Mouse (Mus musculus): ENCODE data around the gene Fgf11. TPM values are rescaled to one million over a fixed set of nuclear protein-coding genes. Genes with fewer than 3 reads are reported as not detected.
A peak's percentile ranks its signal among the peaks of the same experiment; 100 is the strongest.

Gene Fgf11
- polyA plus RNA-seq, 1 experiment from 2014 or later: 2.2 TPM

DNA sequence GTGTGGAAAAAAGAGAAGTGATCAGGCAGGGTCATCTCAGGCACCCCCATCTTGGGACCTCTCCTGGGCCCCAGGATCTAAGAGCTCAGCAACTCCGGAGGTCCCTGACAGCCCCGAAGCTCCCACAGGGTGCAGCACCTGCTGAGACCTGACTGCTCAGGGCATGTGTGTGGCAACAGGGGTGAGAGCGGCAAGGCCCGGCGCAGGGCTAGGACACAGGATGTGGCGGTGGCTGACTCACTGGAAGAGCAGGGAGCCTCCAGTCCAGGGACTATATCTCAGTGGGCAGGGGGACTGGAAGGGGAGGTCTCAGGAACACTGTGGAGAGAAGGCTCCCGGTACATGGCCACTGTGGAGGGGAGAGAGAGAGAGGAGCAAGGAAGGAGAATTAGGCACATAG is 3.7 kb downstream of the Fgf11 start:
- no peak overlapping the region for H3K4me2 ChIP-seq (ENCODE audit: low read depth, low read length)

DNA sequence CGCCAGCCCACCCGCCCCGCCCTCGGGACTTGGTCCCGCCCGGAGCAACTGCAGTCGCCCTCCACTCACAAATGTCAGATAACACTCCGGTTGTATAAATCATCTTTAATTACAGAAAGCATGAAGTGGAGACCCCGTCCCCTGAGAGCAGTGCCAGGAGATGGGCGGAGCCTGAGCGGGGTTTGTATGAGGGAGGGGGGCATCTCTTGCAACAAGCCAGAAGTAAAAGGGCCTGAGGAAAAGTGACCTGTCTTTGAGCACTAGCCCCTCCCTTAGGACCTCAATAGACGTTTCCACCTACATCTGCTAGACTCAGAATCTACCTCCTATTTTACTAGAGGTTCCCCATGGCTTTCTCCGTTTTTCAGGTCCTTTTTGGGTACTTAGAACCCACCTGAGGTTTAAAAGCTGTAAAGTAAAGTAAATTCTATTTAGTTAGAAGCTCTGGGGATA is 5.6 kb downstream of the Fgf11 start:
- Histone ChIP-seq H3K4me2 (ENCODE audit: low read depth, low read length) (peak overlapping the region; percentile 99), H3K36me3 (ENCODE audit: control insufficient read depth, insufficient read depth) (no peaks in the 10 kb centered on the region), H3K4me3 (ENCODE audit: low read length) (peak overlapping the region; percentile 73), H3K27me3 (ENCODE audit: control insufficient read depth, insufficient read depth, low read length) (0 out of 2 replicates have a peak, but pooled peaks cover 2% of the 10 kb centered on the region), H3K4me1 (ENCODE audit: control insufficient read depth, insufficient read depth, low read length) (peaks cover 19% of the 10 kb centered on the region), H3K9ac (ENCODE audit: low read length) (peak overlapping the region; percentile 79), H3K9me3 (replicated peaks; ENCODE audit: control insufficient read depth, low read length) (no peaks in the 10 kb centered on the region), H3K27ac (ENCODE audit: low read length) (no peak overlapping the region)
- no peak for ATAC-seq (replicated peaks; ENCODE audit: extremely low read depth, insufficient read depth, low FRiP score)
- 4% methylated on average over 13 of the region's 13 CpGs for WGBS

More for the DNA sequence above, 3.7 kb downstream of the Fgf11 start:
- Histone ChIP-seq H3K4me1 (ENCODE audit: control insufficient read depth, insufficient read depth, low read length) (peaks cover 36% of the 10 kb centered on the region), H3K27me3 (ENCODE audit: control insufficient read depth, insufficient read depth, low read length) (0 out of 2 replicates have a peak, but pooled peaks cover 2% of the 10 kb centered on the region), H3K27ac (ENCODE audit: low read length) (no peak overlapping the region), H3K4me3 (ENCODE audit: low read length) (no peak overlapping the region), H3K9ac (ENCODE audit: low read length) (no peak overlapping the region), H3K9me3 (replicated peaks; ENCODE audit: control insufficient read depth, low read length) (no peaks in the 10 kb centered on the region), H3K36me3 (ENCODE audit: control insufficient read depth, insufficient read depth) (no peaks in the 10 kb centered on the region)
- 67% methylated on average over 7 of the region's 7 CpGs for WGBS
- no peak for ATAC-seq (replicated peaks; ENCODE audit: extremely low read depth, insufficient read depth, low FRiP score)

DNA sequence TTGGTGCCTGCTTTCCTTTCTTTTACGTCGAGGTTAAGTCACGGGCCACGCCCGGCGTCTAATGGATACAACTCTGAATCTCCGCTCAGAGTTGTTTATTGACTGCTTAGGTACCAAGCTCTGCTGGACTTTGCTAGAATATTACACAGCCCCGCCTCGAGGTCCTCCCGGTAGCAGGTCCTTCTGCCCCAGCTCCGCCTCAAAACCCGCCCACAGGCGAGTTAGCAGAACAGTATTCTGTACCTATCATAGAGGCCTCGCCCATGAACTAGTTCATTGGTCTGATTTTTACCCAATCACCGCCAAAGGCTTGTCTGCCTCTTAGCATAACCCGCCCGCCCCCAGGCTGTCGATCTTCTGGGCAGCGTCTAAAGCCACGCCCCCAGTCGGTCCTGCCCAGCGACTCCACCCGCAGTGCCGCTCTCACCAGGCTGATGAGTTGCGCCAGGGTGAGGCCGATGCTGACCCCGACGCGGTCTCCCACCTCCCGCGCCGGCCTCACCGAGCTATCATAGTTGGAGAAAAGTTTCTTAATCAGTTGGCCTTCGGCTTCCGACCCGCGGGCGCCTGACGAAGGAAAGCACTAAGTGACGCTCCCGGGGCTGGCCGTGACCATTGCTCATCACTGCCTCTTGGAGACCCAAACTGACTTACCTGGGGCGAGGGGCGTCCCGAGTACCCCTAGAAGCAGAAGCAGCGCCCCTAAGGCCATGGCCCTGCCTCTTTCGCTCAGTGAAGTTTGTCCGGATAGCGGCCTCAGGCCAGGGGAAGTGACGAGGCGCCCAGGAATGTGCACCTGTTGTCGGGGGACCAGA is 6.3 kb downstream of the Fgf11 start, which contains the start of gene Chrnb1:
TSS of gene Chrnb1 (minus strand) at position 776 of the 815 bp plus-strand sequence.
- no peaks in the 10 kb centered on the region for H3K36me3 ChIP-seq (ENCODE audit: control insufficient read depth, insufficient read depth)
- H3K4me3 ChIP-seq (ENCODE audit: low read length): peak within 1 kb of the TSS; percentile 73
- WGBS: 2% methylated on average over 52 of the region's 52 CpGs
- peak within 1 kb of the TSS; percentile 99 for H3K4me2 ChIP-seq (ENCODE audit: low read depth, low read length)
- H3K9ac ChIP-seq (ENCODE audit: low read length): peak within 1 kb of the TSS; percentile 79
- peak within 1 kb of the TSS; percentile 51 for H3K27ac ChIP-seq (ENCODE audit: low read length)
- ATAC-seq (replicated peaks; ENCODE audit: extremely low read depth, insufficient read depth, low FRiP score): peak; percentile 97
- peaks cover 15% of the 10 kb centered on the region for H3K4me1 ChIP-seq (ENCODE audit: control insufficient read depth, insufficient read depth, low read length)
- 0 out of 2 replicates have a peak, but pooled peaks cover 2% of the 10 kb centered on the region for H3K27me3 ChIP-seq (ENCODE audit: control insufficient read depth, insufficient read depth, low read length)
- no peaks in the 10 kb centered on the region for H3K9me3 ChIP-seq (replicated peaks; ENCODE audit: control insufficient read depth, low read length)

DNA sequence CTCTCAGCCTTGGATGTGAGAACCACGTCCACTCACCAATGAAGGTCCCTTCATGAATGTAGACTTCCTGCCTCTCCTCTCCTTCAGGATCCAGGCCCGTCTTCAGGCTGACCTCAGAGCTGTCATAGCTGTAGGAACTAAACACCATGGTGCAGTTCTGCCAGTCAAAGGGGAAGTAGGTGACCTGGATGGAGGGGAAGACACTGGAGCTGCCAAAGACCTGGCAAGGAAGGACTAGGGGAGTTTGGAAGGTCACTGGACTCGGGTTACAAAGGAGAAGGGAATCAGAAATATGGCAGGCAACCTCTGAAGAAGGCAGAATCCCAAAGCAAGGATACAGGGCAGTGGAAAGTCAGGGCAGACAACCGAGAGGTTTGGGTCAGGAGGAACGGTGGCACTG is 8.2 kb downstream of the Fgf11 start:
- no peak overlapping the region for H3K4me3 ChIP-seq (ENCODE audit: low read length)
- H3K27ac ChIP-seq (ENCODE audit: low read length): no peak overlapping the region
- no peaks in the 10 kb centered on the region for H3K9me3 ChIP-seq (replicated peaks; ENCODE audit: control insufficient read depth, low read length)
- no peak overlapping the region for H3K4me2 ChIP-seq (ENCODE audit: low read depth, low read length)
- H3K9ac ChIP-seq (ENCODE audit: low read length): no peak overlapping the region
- peaks cover 2% of the 10 kb centered on the region; the same call in 1 of the 2 replicates for H3K4me1 ChIP-seq (ENCODE audit: control insufficient read depth, insufficient read depth, low read length)
- WGBS: 63% methylated on average over 5 of the region's 5 CpGs
- no peaks in the 10 kb centered on the region for H3K36me3 ChIP-seq (ENCODE audit: control insufficient read depth, insufficient read depth)
- no peak for ATAC-seq (replicated peaks; ENCODE audit: extremely low read depth, insufficient read depth, low FRiP score)
- H3K27me3 ChIP-seq (ENCODE audit: control insufficient read depth, insufficient read depth, low read length): no peaks in the 10 kb centered on the region

DNA sequence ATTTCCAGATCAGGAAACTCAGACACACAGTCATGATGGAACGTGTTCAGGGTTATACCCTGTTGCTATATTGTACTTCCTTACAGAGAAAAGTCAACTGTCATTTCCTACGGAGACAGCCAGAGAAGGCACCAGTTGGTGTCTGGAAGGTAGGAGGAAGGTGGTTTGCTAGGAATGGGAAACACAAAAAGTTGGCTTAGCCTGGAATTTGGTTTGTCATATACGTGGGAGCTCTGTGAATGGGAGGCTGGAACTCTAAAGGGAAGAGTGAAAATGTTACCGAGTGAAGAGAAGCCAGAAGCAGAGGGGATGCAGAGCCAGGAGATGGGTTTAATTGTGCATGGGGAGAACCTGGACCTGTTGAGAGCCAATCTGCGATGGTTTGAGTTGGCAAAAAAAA is 10.2 kb downstream of the Fgf11 start:
- H3K27me3 ChIP-seq (ENCODE audit: control insufficient read depth, insufficient read depth, low read length): no peaks in the 10 kb centered on the region
- H3K27ac ChIP-seq (ENCODE audit: low read length): no peak overlapping the region
- H3K4me3 ChIP-seq (ENCODE audit: low read length): no peak overlapping the region
- 66% methylated on average over 5 of the region's 5 CpGs for WGBS
- H3K4me2 ChIP-seq (ENCODE audit: low read depth, low read length): no peak overlapping the region
- no peaks in the 10 kb centered on the region for H3K36me3 ChIP-seq (ENCODE audit: control insufficient read depth, insufficient read depth)
- no peaks in the 10 kb centered on the region for H3K9me3 ChIP-seq (replicated peaks; ENCODE audit: control insufficient read depth, low read length)
- no peak for ATAC-seq (replicated peaks; ENCODE audit: extremely low read depth, insufficient read depth, low FRiP score)
- peaks cover 2% of the 10 kb centered on the region; the same call in 1 of the 2 replicates for H3K4me1 ChIP-seq (ENCODE audit: control insufficient read depth, insufficient read depth, low read length)
- no peak overlapping the region for H3K9ac ChIP-seq (ENCODE audit: low read length)

DNA sequence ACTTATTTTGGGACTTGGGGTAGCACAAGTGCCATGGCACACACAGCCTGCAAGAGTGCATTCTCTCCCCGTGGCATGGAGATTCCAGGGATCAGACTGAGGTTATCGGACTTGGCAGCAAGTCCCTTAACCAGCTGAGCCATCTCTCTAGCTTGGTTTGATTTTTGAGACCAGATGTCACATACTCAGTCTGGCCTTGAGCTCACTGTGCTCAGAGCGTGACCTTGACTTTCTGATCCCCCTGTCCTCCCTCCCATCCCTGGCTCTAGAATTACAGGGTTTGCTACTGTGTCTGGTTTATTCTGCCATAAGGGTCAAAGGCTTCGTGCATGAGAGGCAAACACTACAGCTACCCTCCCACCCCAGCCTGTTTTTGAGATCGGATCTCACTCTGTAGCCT is 12.2 kb downstream of the Fgf11 start:
- no peak for ATAC-seq (replicated peaks; ENCODE audit: extremely low read depth, insufficient read depth, low FRiP score)
- Histone ChIP-seq H3K27ac (ENCODE audit: low read length) (0 out of 2 replicates have a peak overlapping the region, but pooled peaks have one; percentile 24), H3K4me1 (ENCODE audit: control insufficient read depth, insufficient read depth, low read length) (peaks cover 8% of the 10 kb centered on the region), H3K9me3 (replicated peaks; ENCODE audit: control insufficient read depth, low read length) (no peaks in the 10 kb centered on the region), H3K9ac (ENCODE audit: low read length) (peak overlapping the region; percentile 30; the same call in 1 of the 2 replicates), H3K27me3 (ENCODE audit: control insufficient read depth, insufficient read depth, low read length) (no peaks in the 10 kb centered on the region), H3K4me3 (ENCODE audit: low read length) (no peak overlapping the region), H3K4me2 (ENCODE audit: low read depth, low read length) (no peak overlapping the region), H3K36me3 (ENCODE audit: control insufficient read depth, insufficient read depth) (no peaks in the 10 kb centered on the region)
- WGBS: 47% methylated on average over 5 of the region's 5 CpGs

DNA sequence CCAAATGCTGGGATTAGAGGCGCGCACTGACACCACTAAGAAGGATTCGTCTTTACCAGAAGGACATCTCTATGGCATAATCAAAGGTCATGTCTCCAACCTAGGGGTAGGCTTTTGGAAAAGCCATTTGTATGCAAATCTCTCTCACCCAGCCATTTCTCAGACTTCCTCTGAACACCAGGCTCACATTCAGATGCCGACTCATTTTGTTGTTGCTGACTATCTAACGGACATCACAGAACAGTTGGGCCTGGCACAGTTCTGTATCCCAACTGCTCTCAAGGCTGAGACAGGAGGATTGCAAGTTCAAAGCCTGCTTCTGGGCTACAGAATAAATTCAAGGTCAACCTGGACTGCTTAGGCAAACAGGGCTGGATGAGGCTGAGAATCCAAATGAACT is 14.4 kb downstream of the Fgf11 start:
- no peak for ATAC-seq (replicated peaks; ENCODE audit: extremely low read depth, insufficient read depth, low FRiP score)
- Histone ChIP-seq H3K36me3 (ENCODE audit: control insufficient read depth, insufficient read depth) (no peaks in the 10 kb centered on the region), H3K27me3 (ENCODE audit: control insufficient read depth, insufficient read depth, low read length) (no peaks in the 10 kb centered on the region), H3K4me1 (ENCODE audit: control insufficient read depth, insufficient read depth, low read length) (peaks cover 8% of the 10 kb centered on the region), H3K4me2 (ENCODE audit: low read depth, low read length) (no peak overlapping the region), H3K9ac (ENCODE audit: low read length) (no peak overlapping the region), H3K4me3 (ENCODE audit: low read length) (no peak overlapping the region), H3K9me3 (replicated peaks; ENCODE audit: control insufficient read depth, low read length) (no peaks in the 10 kb centered on the region), H3K27ac (ENCODE audit: low read length) (no peak overlapping the region)
- WGBS: 88% methylated on average over 5 of the region's 5 CpGs

DNA sequence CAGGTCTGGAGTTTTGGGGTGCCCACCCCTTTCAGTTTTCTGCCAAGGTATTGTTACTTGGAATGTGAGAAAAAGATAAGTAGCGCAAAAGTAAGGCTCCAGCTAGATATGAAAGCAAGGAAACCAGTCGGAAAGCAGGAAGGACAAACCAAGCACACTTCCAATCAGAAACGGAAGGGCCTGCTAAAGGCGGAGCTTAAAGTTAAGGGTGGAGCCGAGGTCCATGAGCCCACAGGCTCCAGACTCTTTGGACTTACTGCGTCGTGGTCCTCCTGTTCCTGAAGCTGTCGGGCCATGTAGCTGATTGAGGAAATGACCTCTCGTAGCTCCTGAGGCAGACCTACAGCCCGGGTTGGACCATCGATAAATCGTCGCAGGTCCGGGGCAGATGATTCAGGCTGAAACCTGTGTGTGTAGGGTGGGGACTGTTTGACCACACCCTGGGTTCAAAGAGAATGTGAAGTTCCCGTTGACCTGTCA is 16.8 kb downstream of the Fgf11 start:
- ATAC-seq (replicated peaks; ENCODE audit: extremely low read depth, insufficient read depth, low FRiP score): peak; percentile 34; the same call in 1 of the 2 replicates
- peak overlapping the region; percentile 40 for H3K4me3 ChIP-seq (ENCODE audit: low read length)
- no peaks in the 10 kb centered on the region for H3K27me3 ChIP-seq (ENCODE audit: control insufficient read depth, insufficient read depth, low read length)
- H3K27ac ChIP-seq (ENCODE audit: low read length): no peak overlapping the region; the same call in 1 of the 2 replicates
- H3K36me3 ChIP-seq (ENCODE audit: control insufficient read depth, insufficient read depth): no peaks in the 10 kb centered on the region
- peak overlapping the region; percentile 48 for H3K9ac ChIP-seq (ENCODE audit: low read length)
- no peaks in the 10 kb centered on the region for H3K9me3 ChIP-seq (replicated peaks; ENCODE audit: control insufficient read depth, low read length)
- peak overlapping the region; percentile 60 for H3K4me2 ChIP-seq (ENCODE audit: low read depth, low read length)
- 27% methylated on average over 15 of the region's 15 CpGs for WGBS
- peaks cover 8% of the 10 kb centered on the region for H3K4me1 ChIP-seq (ENCODE audit: control insufficient read depth, insufficient read depth, low read length)

DNA sequence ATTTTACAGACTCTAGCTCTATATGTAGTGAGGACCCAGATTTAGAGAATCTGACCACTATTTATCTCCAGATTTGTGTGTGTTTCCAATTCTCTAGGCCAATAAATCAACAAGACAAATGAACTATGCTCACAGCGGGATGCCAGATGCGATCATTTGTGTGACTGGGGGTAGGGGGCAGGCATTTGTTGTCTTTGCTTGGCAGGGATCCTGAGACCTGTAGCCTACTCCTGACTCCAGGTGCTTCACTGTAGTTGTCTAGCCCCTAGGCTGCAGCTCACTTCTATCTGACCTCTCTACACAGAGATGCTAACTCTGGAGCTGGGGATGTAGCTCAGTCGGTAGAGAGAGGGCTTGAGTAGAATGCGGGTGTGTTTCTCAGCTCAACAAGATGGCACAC is 19.8 kb downstream of the Fgf11 start:
- Histone ChIP-seq H3K27ac (ENCODE audit: low read length) (no peak overlapping the region), H3K4me2 (ENCODE audit: low read depth, low read length) (no peak overlapping the region)

More for the DNA sequence above, 19.8 kb downstream of the Fgf11 start:
- Histone ChIP-seq H3K27me3 (ENCODE audit: control insufficient read depth, insufficient read depth, low read length) (no peaks in the 10 kb centered on the region), H3K9ac (ENCODE audit: low read length) (no peak overlapping the region), H3K36me3 (ENCODE audit: control insufficient read depth, insufficient read depth) (no peaks in the 10 kb centered on the region; the same call in 1 of the 2 replicates), H3K9me3 (replicated peaks; ENCODE audit: control insufficient read depth, low read length) (no peaks in the 10 kb centered on the region), H3K4me3 (ENCODE audit: low read length) (no peak overlapping the region), H3K4me1 (ENCODE audit: control insufficient read depth, insufficient read depth, low read length) (peaks cover 17% of the 10 kb centered on the region)
- 37% methylated on average over 4 of the region's 4 CpGs for WGBS
- no peak for ATAC-seq (replicated peaks; ENCODE audit: extremely low read depth, insufficient read depth, low FRiP score)
